Mouse (Mus musculus): ENCODE data around the gene Glod4. TPM values are rescaled to one million over a fixed set of nuclear protein-coding genes. Genes with fewer than 3 reads are reported as not detected.

Glod4 gene
- polyA plus RNA-seq, 1 experiment, result not detected

DNA sequence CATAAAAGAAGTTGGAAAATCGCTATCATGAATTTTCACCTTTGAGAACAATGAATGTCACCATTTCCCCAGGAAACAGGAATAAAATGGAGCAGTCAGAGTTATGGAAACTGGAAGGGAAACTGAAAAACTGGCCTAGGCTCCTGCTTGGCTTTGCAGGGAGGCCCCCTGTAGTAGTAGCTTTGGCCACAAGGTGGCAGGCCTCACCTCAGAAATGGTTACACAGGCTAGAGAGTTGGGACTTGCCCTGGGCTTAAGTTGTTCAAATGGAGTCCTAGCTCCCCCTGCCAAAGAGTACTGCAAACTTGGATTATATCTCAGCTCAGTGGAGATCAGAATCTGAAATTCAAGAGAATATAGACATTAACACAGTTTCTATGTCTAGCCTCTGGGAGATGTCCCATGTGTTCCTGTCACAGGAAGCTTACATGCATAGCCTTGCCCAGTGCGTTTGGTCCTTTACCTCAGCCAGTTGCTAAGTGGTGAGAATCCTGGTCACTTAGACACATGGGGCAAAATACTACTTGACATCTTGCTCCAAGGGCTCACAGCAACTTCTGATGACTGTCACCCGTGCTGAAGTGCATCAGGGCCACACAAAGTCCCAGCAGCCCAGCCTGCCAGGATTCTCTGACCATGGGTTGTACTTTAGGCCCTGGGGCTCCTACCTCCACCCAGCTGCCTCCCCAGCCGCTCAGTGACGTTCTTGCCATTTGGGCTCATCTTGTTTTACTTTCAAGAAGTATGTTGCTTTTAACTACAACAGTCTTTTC, 9.8 kb upstream of the Glod4 start:
- 33% methylated on average over 5 of the region's 5 CpGs for WGBS
- Histone ChIP-seq H3K27ac (ENCODE audit: insufficient read depth, low read depth, low read length) (no peak overlapping the region), H3K4me3 (ENCODE audit: insufficient read depth, low read depth, low read length) (no peak overlapping the region), H3K4me1 (ENCODE audit: control insufficient read depth, insufficient read depth, low read length) (peaks cover 31% of the 10 kb centered on the region)
- peak; percentile 66 for TF ChIP-seq CTCF (IDR thresholded peaks at IDR 0.05; ENCODE audit: insufficient read depth, low read depth, low read length)
- no peak for TF ChIP-seq POLR2A (IDR thresholded peaks at IDR 0.05; ENCODE audit: insufficient read depth, low read depth, low read length)

GRCm38 (mm10) chr11:76252036-76252435, 8.5 kb upstream of the Glod4 start:
- no peak overlapping the region for H3K27ac ChIP-seq (ENCODE audit: insufficient read depth, low read depth, low read length)
- 60% methylated on average over 3 of the region's 3 CpGs for WGBS
- TF ChIP-seq POLR2A (IDR thresholded peaks at IDR 0.05; ENCODE audit: insufficient read depth, low read depth, low read length), result no peak
- no peak for TF ChIP-seq CTCF (IDR thresholded peaks at IDR 0.05; ENCODE audit: insufficient read depth, low read depth, low read length)
- peaks cover 21% of the 10 kb centered on the region for H3K4me1 ChIP-seq (ENCODE audit: control insufficient read depth, insufficient read depth, low read length)
- H3K4me3 ChIP-seq (ENCODE audit: insufficient read depth, low read depth, low read length), result no peak overlapping the region

GRCm38 (mm10) chr11:76247239-76247638, 3.7 kb upstream of the Glod4 start:
- Histone ChIP-seq H3K27ac (ENCODE audit: insufficient read depth, low read depth, low read length) (no peak overlapping the region), H3K4me3 (ENCODE audit: insufficient read depth, low read depth, low read length) (no peak overlapping the region), H3K4me1 (ENCODE audit: control insufficient read depth, insufficient read depth, low read length) (peaks cover 2% of the 10 kb centered on the region; the same call in 1 of the 2 replicates)
- TF ChIP-seq POLR2A (IDR thresholded peaks at IDR 0.05; ENCODE audit: insufficient read depth, low read depth, low read length), result no peak
- TF ChIP-seq CTCF (IDR thresholded peaks at IDR 0.05; ENCODE audit: insufficient read depth, low read depth, low read length), result no peak
- WGBS, result 51% methylated on average over 2 of the region's 2 CpGs

- H3K4me3 ChIP-seq (ENCODE audit: insufficient read depth, low read depth, low read length), result no peak overlapping the region
- TF ChIP-seq CTCF (IDR thresholded peaks at IDR 0.05; ENCODE audit: insufficient read depth, low read depth, low read length) (no peak), POLR2A (IDR thresholded peaks at IDR 0.05; ENCODE audit: insufficient read depth, low read depth, low read length) (no peak)
- H3K27ac ChIP-seq (ENCODE audit: insufficient read depth, low read depth, low read length), result no peak overlapping the region
- H3K4me1 ChIP-seq (ENCODE audit: control insufficient read depth, insufficient read depth, low read length), result peaks cover 2% of the 10 kb centered on the region; the same call in 1 of the 2 replicates
Measured at GRCm38 (mm10) chr11:76246439-76246838, 2.9 kb upstream of the Glod4 start.

GRCm38 (mm10) chr11:76243811-76244546, 454 bp upstream of the Glod4 start:
- 0 out of 2 replicates have a peak overlapping the region, but pooled peaks have one; percentile 34 for H3K27ac ChIP-seq (ENCODE audit: insufficient read depth, low read depth, low read length)
- 1% methylated on average over 34 of the region's 34 CpGs for WGBS
- no peak for TF ChIP-seq CTCF (IDR thresholded peaks at IDR 0.05; ENCODE audit: insufficient read depth, low read depth, low read length)
- TF ChIP-seq POLR2A (IDR thresholded peaks at IDR 0.05; ENCODE audit: insufficient read depth, low read depth, low read length), result no peak

GRCm38 (mm10) chr11:76239750-76240149, 3.8 kb downstream of the Glod4 start:
- Histone ChIP-seq H3K27ac (ENCODE audit: insufficient read depth, low read depth, low read length) (no peak overlapping the region), H3K4me1 (ENCODE audit: control insufficient read depth, insufficient read depth, low read length) (peaks cover 2% of the 10 kb centered on the region; the same call in 1 of the 2 replicates), H3K4me3 (ENCODE audit: insufficient read depth, low read depth, low read length) (no peak overlapping the region)
- 97% methylated on average over 2 of the region's 2 CpGs for WGBS
- TF ChIP-seq CTCF (IDR thresholded peaks at IDR 0.05; ENCODE audit: insufficient read depth, low read depth, low read length) (no peak), POLR2A (IDR thresholded peaks at IDR 0.05; ENCODE audit: insufficient read depth, low read depth, low read length) (no peak)

More at GRCm38 (mm10) chr11:76243811-76244546, 454 bp upstream of the Glod4 start:
- Histone ChIP-seq H3K4me3 (ENCODE audit: insufficient read depth, low read depth, low read length) (peak overlapping the region; percentile 87), H3K4me1 (ENCODE audit: control insufficient read depth, insufficient read depth, low read length) (peaks cover 2% of the 10 kb centered on the region; the same call in 1 of the 2 replicates)

DNA sequence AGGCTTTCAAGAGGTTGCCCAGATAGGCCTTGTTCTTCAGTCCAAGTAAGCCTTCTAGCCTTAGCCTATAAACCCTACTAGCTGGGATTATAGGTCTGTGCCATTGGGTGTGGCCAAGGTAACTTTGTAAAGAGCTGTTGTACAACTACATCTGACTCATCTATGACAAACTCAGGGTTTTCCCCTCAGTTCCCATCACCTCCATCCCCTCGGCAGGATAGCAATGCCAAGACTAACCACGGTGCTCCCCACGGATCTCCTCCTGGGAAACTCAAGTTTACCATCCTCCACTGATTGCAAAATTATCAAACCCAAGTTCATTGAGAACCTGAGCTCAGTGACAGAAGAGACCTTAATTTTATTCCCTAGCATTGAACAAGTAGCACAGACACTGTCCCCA, 7.4 kb downstream of the Glod4 start:
- Histone ChIP-seq H3K27ac (ENCODE audit: insufficient read depth, low read depth, low read length) (no peak overlapping the region), H3K4me1 (ENCODE audit: control insufficient read depth, insufficient read depth, low read length) (no peaks in the 10 kb centered on the region), H3K4me3 (ENCODE audit: insufficient read depth, low read depth, low read length) (no peak overlapping the region)
- TF ChIP-seq CTCF (IDR thresholded peaks at IDR 0.05; ENCODE audit: insufficient read depth, low read depth, low read length), result no peak
- no peak for TF ChIP-seq POLR2A (IDR thresholded peaks at IDR 0.05; ENCODE audit: insufficient read depth, low read depth, low read length)
- WGBS, result 91% methylated on average over 3 of the region's 3 CpGs

GRCm38 (mm10) chr11:76225051-76225450, 18.5 kb downstream of the Glod4 start:
- TF ChIP-seq POLR2A (IDR thresholded peaks at IDR 0.05; ENCODE audit: insufficient read depth, low read depth, low read length), result no peak
- no peak for TF ChIP-seq CTCF (IDR thresholded peaks at IDR 0.05; ENCODE audit: insufficient read depth, low read depth, low read length)
- no peak overlapping the region for H3K4me3 ChIP-seq (ENCODE audit: insufficient read depth, low read depth, low read length)
- no peaks in the 10 kb centered on the region for H3K4me1 ChIP-seq (ENCODE audit: control insufficient read depth, insufficient read depth, low read length)
- no peak overlapping the region for H3K27ac ChIP-seq (ENCODE audit: insufficient read depth, low read depth, low read length)

DNA sequence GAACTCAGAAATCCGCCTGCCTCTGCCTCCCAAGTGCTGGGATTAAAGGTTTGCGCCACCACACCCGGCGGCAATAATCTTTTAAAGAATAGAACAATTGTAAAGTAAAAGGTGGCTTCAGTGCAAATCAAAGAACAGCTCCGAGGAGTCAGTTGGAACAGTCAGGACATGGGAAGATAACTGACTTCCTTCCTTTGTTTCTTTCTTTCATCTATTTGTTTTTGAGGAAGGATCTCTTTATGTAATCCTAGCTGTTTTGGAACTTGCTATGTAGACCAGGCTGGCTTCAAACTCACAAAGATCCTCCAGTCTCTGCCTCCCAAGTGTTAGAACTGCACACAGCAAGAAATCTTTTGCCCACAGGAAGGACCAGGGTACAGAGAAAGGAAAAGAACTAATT, 18.9 kb downstream of the Glod4 start:
- no peaks in the 10 kb centered on the region for H3K4me1 ChIP-seq (ENCODE audit: control insufficient read depth, insufficient read depth, low read length)
- no peak overlapping the region for H3K27ac ChIP-seq (ENCODE audit: insufficient read depth, low read depth, low read length)
- TF ChIP-seq CTCF (IDR thresholded peaks at IDR 0.05; ENCODE audit: insufficient read depth, low read depth, low read length), result no peak
- no peak for TF ChIP-seq POLR2A (IDR thresholded peaks at IDR 0.05; ENCODE audit: insufficient read depth, low read depth, low read length)
- H3K4me3 ChIP-seq (ENCODE audit: insufficient read depth, low read depth, low read length), result no peak overlapping the region
- 92% methylated on average over 5 of the region's 5 CpGs for WGBS

Measured in olfactory bulb, adult 2 months (tissue).